Mouse (Mus musculus) testis, adult 2 months (tissue): ENCODE measurements around the gene Dyrk4. TPM values are rescaled to one million over a fixed set of nuclear protein-coding genes. Genes with fewer than 3 reads are reported as not detected.

ENCODE experiments used
- H3K27ac ChIP-seq: fragments of 200-500 bp; 2 replicates; pipeline ENCODE4 v1.5.1; 2012; ENCODE audit warnings: low read depth, low read length; ENCODE audit not compliant: control insufficient read depth, insufficient read depth
- H3K27me3 ChIP-seq: fragments of 200-500 bp; 2 replicates; pipeline ENCODE4 v1.6.1; 2012; ENCODE audit warnings: mild to moderate bottlenecking, low read length, moderate library complexity; ENCODE audit not compliant: control insufficient read depth, insufficient read depth
- H3K36me3 ChIP-seq: fragments of 200-500 bp; 2 replicates; pipeline ENCODE4 v1.6.1; 2012; ENCODE audit warnings: mild to moderate bottlenecking, low read length; ENCODE audit not compliant: control insufficient read depth, insufficient read depth
- H3K4me1 ChIP-seq: fragments of 200-500 bp; 2 replicates; pipeline ENCODE4 v1.6.1; 2012; ENCODE audit warnings: low read length; ENCODE audit not compliant: control insufficient read depth, insufficient read depth
- H3K4me3 ChIP-seq: fragments of 200-500 bp; 2 replicates; pipeline ENCODE4 v1.5.1; 2012; ENCODE audit warnings: low read depth, mild to moderate bottlenecking, low read length, moderate library complexity, mixed read lengths; ENCODE audit not compliant: control insufficient read depth
- CTCF ChIP-seq: fragments of 200-500 bp; IDR thresholded peaks from 2 replicates; pipeline ENCODE4 v1.5.1; 2012; ENCODE audit warnings: low read depth, mild to moderate bottlenecking, inconsistent platforms, low read length, moderate library complexity; ENCODE audit not compliant: control insufficient read depth, insufficient read depth, insufficient replicate concordance
- POLR2A ChIP-seq: fragments of 200-500 bp; IDR thresholded peaks from 2 replicates; pipeline ENCODE4 v1.6.1; 2012; ENCODE audit warnings: low read depth, mild to moderate bottlenecking, inconsistent platforms, low read length, moderate library complexity; ENCODE audit not compliant: control insufficient read depth
- polyA plus RNA-seq: library from polyadenylated mRNA; depleted of rRNA; stranded (reverse); fragments of >200 nt; gene quantifications from 2 replicates; pipeline ENCODE4 v1.2.3, GENCODE M21; 2012

Gene Dyrk4
- polyA plus RNA-seq, 1 experiment = 19.7 TPM

DNA sequence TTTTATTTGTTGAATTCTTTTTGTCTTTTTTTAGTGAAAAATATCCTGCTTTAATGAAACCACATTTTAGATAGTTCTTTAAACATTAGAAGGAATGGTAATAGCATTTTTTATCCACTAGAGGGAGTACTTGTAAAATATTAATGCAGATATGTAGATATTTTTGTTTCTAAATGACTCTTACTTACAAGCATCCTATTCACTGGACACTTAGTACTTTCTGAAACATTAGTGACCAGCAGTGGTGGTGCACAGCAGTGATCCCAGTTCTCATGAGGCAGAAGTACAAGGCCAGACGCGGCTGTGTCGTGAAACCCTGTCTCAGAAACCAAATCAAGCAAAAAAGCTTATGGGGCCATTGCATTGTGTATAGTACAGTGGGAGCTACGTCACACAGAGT is 26.7 kb upstream of the Dyrk4 start:
- Histone ChIP-seq H3K27me3 (no peaks in the 10 kb centered on the region), H3K27ac (no peak overlapping the region), H3K4me1 (no peaks in the 10 kb centered on the region), H3K36me3 (peaks cover 2% of the 10 kb centered on the region; the same call in 1 of the 2 replicates), H3K4me3 (no peak overlapping the region)
- TF ChIP-seq CTCF (no peak), POLR2A (no peak)

DNA sequence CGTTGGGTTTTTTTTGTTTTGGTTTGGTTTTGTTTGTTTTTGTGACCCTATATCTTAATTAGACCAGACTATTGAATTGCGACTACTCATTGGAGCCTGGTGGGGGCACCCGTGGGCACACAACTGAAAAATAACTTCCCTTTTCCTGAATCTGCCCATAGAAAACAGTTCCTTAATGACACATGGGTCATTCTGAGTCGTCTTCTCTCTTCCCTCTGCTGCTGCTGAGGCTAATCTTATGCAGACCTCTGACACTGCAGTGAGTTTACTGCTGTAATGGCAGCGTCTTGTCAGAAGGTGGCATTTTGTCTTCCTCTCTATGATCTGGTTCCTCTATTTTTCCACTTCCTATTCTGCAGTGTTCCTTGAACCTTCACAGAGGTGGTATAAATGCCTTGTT is 18.8 kb upstream of the Dyrk4 start:
- Histone ChIP-seq H3K4me1 (peaks cover 3% of the 10 kb centered on the region; the same call in 1 of the 2 replicates), H3K36me3 (no peaks in the 10 kb centered on the region; the same call in 1 of the 2 replicates), H3K4me3 (no peak overlapping the region; the same call in 1 of the 2 replicates), H3K27ac (0 out of 2 replicates have a peak overlapping the region, but pooled peaks have one; percentile 32), H3K27me3 (no peaks in the 10 kb centered on the region)
- no peak for TF ChIP-seq POLR2A
- TF ChIP-seq CTCF = no peak

DNA sequence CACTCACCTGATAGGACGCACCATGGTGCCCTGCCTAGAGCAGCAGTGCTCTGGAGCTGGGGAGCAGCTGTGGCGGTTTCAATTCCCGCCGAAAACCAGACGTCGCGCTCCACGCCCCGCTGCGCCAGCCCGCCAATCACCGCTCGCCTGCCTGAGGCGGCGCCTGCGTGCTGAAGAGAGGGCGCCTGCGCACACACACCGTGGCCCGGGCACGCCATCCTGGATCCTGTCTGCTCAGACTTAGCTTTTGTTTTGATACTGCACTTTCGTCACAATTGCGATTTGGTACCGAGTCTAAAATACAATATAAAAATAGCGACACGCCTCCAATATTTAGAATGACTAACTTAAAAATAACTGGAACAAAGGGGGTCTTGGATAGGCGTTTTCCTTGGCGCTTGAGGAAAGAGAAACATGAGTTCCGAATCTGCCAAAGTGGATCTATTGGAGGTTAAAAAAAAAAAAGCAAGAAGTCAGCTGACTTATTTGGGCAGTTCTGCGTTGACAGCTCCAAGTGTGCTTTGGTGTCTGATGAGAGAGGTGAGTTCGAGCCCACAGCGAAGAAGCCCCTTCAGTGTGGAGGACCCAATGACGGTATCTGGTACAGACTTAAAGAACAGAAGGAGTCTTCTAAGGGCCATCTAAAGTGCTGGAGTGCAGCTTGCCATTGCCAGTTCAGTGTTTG is 18.0 kb upstream of the Dyrk4 start, which contains the start of the genes Rad51ap1 and D6Wsu163e:
TSS of gene Rad51ap1 (minus strand) at position 101 of the 685 bp plus-strand sequence.
TSS of gene D6Wsu163e (plus strand) at position 476 of the 685 bp plus-strand sequence.
- H3K27me3 ChIP-seq = no peaks in the 10 kb centered on the region
- TF ChIP-seq CTCF (no peak), POLR2A (peak; percentile 87)

DNA sequence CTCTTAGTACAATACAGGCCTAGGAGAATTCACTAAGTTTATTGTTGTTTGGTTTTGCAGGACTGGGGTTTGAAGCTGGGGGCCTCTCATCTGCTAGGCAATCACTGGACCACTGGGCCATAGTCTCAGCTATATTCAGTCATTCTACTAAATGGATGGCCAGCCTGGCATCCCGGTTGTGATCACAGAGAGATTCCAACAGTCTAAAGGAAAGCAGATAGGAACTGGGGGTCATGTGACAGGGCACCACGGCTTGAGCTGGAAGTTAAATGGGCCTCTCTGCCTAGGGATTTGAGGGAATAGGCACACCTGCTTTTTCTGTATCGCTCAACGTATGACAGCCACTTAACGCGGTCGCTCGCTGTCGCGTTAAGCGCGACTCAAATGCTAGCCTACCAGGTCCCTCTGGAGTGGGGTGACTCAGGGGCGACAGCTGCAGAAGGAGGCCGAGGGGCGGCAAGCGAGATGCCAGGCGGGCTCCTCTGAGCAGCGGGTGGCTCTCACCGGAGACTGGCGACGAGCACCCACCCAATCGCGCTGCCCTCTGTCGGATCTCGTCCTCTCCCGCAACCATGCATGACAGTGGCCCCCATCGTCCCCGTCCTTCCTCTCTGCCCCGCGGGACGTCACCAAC is 17.3 kb upstream of the Dyrk4 start:
- peak overlapping the region; percentile 90 for H3K27ac ChIP-seq

More for the DNA sequence above, 18.0 kb upstream of the Dyrk4 start, which contains the start of the genes Rad51ap1 and D6Wsu163e:
- peak within 1 kb of the TSS; percentile 90 for H3K27ac ChIP-seq
- peaks cover 3% of the 10 kb centered on the region; the same call in 1 of the 2 replicates for H3K4me1 ChIP-seq
- H3K36me3 ChIP-seq = no peaks in the 10 kb centered on the region
- peak within 1 kb of the TSS; percentile 97 for H3K4me3 ChIP-seq

DNA sequence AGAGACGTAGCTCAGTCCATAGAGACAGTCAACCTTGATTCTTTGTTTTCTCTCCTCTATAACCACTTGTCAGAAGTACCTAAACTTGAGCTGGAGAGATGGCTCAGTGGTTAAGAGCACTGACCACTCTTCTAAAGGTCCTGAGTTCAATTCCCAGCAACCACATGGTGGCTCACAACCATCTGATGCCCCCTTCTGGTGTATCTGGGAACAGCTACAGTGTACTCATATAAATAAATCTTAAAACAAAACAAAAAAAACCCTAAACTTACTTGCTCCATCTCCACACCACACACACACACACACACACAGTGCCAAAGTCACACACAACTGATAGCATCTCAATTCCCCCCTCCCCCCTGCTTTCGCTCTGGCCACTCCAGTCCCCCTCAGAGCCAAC is 16.4 kb upstream of the Dyrk4 start:
- Histone ChIP-seq H3K4me1 (peaks cover 3% of the 10 kb centered on the region; the same call in 1 of the 2 replicates), H3K27ac (no peak overlapping the region), H3K36me3 (peaks cover 1% of the 10 kb centered on the region; the same call in 1 of the 2 replicates), H3K27me3 (no peaks in the 10 kb centered on the region), H3K4me3 (peak overlapping the region; percentile 21)
- TF ChIP-seq POLR2A (no peak), CTCF (no peak)

More for the DNA sequence above, 17.3 kb upstream of the Dyrk4 start:
- TF ChIP-seq CTCF (no peak), POLR2A (no peak)
- Histone ChIP-seq H3K4me3 (peak overlapping the region; percentile 97), H3K4me1 (peaks cover 3% of the 10 kb centered on the region; the same call in 1 of the 2 replicates), H3K36me3 (peaks cover 1% of the 10 kb centered on the region; the same call in 1 of the 2 replicates), H3K27me3 (no peaks in the 10 kb centered on the region)

DNA sequence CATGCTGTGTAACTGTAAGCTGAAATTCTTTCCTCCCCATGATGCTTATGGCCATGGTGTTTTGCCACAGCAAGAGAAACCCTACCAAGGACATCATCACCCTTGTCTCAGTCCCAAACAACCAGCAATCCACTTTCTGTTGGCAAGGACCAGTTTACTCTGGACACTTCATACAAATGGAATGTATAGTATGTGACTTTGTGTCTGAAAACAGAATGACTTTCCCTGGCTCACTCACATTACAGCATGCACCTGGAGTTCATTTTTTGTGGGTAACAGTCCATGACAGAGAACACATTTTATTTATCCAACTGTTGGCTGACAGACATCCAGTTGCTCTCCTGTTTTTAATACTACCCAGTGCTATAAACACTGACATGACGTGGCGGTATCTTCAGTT is 11.3 kb upstream of the Dyrk4 start:
- no peaks in the 10 kb centered on the region for H3K4me1 ChIP-seq
- H3K36me3 ChIP-seq = peaks cover 3% of the 10 kb centered on the region

DNA sequence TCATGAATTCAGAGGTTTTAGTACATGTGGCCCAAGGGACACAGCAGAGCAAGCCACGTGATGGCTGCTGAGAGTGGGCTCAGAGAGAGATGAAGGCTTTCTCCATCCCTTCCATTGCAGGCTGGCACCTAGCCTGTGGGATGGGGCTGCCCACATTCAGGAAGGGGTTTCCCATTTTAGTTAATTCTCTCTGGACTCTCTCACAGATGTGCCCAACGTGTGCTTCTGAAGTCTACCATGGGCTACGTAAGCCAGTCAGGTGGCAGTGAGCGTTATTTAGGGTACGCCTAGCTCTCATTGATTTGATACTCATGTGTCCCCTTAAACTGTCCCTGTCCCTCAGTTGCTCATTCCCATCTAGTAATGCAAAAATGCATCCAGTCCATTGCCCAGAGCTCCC is 6.7 kb downstream of the Dyrk4 start:
- no peaks in the 10 kb centered on the region for H3K4me1 ChIP-seq
- TF ChIP-seq POLR2A = no peak
- no peak for TF ChIP-seq CTCF
- H3K27me3 ChIP-seq = no peaks in the 10 kb centered on the region
- no peak overlapping the region for H3K4me3 ChIP-seq
- H3K27ac ChIP-seq = no peak overlapping the region
- H3K36me3 ChIP-seq = no peaks in the 10 kb centered on the region

More for the DNA sequence above, 11.3 kb upstream of the Dyrk4 start:
- no peak overlapping the region for H3K4me3 ChIP-seq
- TF ChIP-seq POLR2A = no peak
- no peak for TF ChIP-seq CTCF
- H3K27me3 ChIP-seq = no peaks in the 10 kb centered on the region
- H3K27ac ChIP-seq = no peak overlapping the region
